Mouse (Mus musculus) liver, embryonic 12.5 days (tissue): Measurements from ENCODE around the gene Rab37. TPM values are rescaled to one million over a fixed set of nuclear protein-coding genes. Genes with fewer than 3 reads are reported as not detected.

ENCODE experiments used
- ATAC-seq: fragments of 200-750 bp; cut with Nextera tagmentation; 2 replicates; pipeline ENCODE4 v1.8.0; 2017; ENCODE audit warnings: moderate number of reproducible peaks, mild to moderate bottlenecking, moderate library complexity
- H3K27ac ChIP-seq: fragments of 300-500 bp; sonication (generic); 2 replicates; pipeline ENCODE4 v1.5.1; 2016; ENCODE audit warnings: mild to moderate bottlenecking
- H3K27me3 ChIP-seq: fragments of 300-500 bp; sonication (generic); replicated peaks from 2 replicates; pipeline ENCODE4 v1.6.1; 2016; ENCODE audit warnings: mild to moderate bottlenecking, moderate library complexity
- H3K36me3 ChIP-seq: fragments of 300-500 bp; sonication (generic); 2 replicates; pipeline ENCODE4 v1.6.1; 2016; ENCODE audit warnings: mild to moderate bottlenecking, moderate library complexity
- H3K4me1 ChIP-seq: fragments of 300-500 bp; sonication (generic); 2 replicates; pipeline ENCODE4 v1.6.1; 2016
- H3K4me2 ChIP-seq: fragments of 300-500 bp; sonication (generic); 2 replicates; pipeline ENCODE4 v1.6.1; 2016; ENCODE audit warnings: mild to moderate bottlenecking, moderate library complexity
- H3K4me3 ChIP-seq: fragments of 300-500 bp; sonication (generic); 2 replicates; pipeline ENCODE4 v1.5.1; 2016; ENCODE audit warnings: mild to moderate bottlenecking, moderate library complexity
- H3K9ac ChIP-seq: fragments of 300-500 bp; sonication (generic); 2 replicates; pipeline ENCODE4 v1.6.1; 2016; ENCODE audit warnings: mild to moderate bottlenecking, moderate library complexity
- H3K9me3 ChIP-seq: fragments of 300-500 bp; sonication (generic); replicated peaks from 2 replicates; pipeline ENCODE4 v1.6.1; 2016; ENCODE audit warnings: mild to moderate bottlenecking, moderate library complexity
- WGBS: fragments of 180-500 bp; shearing (Covaris S2); methylation state at CpG from one replicate; pipeline ENCODE4 v1.1.7; 2016; ENCODE audit not compliant: insufficient replicate concordance; 5-methylcytosine and 5-hydroxymethylcytosine counted together
- polyA plus RNA-seq: library from polyadenylated mRNA; unstranded; fragments of >200 nt; fragmentation: Nextera tagmentation; extraction: Ambion mirVana; gene quantifications from 2 replicates; pipeline ENCODE4 v1.2.1, GENCODE M21; 2016

Gene Rab37
- polyA plus RNA-seq, 1 experiment from 2014 or later: 6.1 TPM

GRCm38 (mm10) chr11:115073002-115073401, 18.2 kb upstream of the Rab37 start:
- Histone ChIP-seq H3K9me3 (no peaks in the 10 kb centered on the region), H3K27ac (no peak overlapping the region), H3K4me3 (no peak overlapping the region), H3K4me2 (no peak overlapping the region), H3K9ac (no peak overlapping the region), H3K27me3 (no peaks in the 10 kb centered on the region; the same call in 1 of the 2 replicates), H3K36me3 (no peaks in the 10 kb centered on the region), H3K4me1 (peaks cover 23% of the 10 kb centered on the region)
- 61% methylated on average over 5 of the region's 5 CpGs for WGBS
- no peak for ATAC-seq

DNA sequence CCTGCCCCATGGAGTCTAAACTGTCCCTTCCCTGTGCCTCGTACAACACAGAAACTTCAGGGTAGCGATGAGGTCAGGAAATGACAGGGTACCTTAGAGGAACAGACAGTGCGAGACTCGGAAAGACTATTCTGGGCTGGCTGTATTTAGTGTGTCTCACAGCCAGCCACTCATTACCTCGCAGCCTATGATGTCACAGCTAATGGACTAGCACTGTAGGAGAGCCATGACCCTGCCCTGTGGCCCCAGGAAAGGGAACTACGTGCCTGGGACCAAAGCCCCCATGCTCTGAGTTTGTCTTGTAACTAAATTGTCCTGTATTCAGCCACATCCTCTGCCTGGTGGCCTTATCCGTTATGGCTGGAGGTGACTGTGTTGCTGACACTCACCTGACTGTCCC, 15.8 kb upstream of the Rab37 start:
- Histone ChIP-seq H3K9ac (no peak overlapping the region), H3K9me3 (no peaks in the 10 kb centered on the region), H3K4me3 (no peak overlapping the region), H3K27me3 (no peaks in the 10 kb centered on the region; the same call in 1 of the 2 replicates), H3K4me1 (peaks cover 23% of the 10 kb centered on the region), H3K4me2 (0 out of 2 replicates have a peak overlapping the region, but pooled peaks have one; percentile 10), H3K27ac (peak overlapping the region; percentile 57), H3K36me3 (no peaks in the 10 kb centered on the region)
- WGBS: 19% methylated on average over 7 of the region's 7 CpGs
- peak; percentile 47; the same call in 1 of the 2 replicates for ATAC-seq

DNA sequence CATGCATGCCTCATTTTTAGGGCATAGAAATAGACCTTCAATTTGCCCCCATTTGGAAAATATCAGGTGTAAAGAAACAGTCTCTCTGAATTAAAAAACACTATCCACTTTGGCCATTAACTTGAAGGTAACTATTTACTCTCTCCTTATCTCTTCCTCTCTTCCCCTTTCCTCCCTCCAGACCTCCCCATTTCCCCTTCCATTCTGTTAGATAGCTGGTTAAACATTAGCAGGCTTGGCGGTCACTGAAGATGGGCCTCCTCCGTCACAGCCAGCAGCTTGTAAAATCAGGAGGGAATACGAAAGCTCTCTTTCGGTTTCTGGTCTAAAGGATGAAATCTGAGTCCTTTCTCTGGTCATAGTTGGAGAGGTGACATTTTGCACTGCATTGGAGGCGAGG, 15.4 kb upstream of the Rab37 start:
- H3K4me3 ChIP-seq: no peak overlapping the region
- peak overlapping the region; percentile 63 for H3K27ac ChIP-seq
- H3K36me3 ChIP-seq: no peaks in the 10 kb centered on the region
- 14% methylated on average over 5 of the region's 5 CpGs for WGBS
- H3K4me2 ChIP-seq: 0 out of 2 replicates have a peak overlapping the region, but pooled peaks have one; percentile 10
- no peaks in the 10 kb centered on the region for H3K9me3 ChIP-seq
- ATAC-seq: peak; percentile 48; the same call in 1 of the 2 replicates
- H3K27me3 ChIP-seq: no peaks in the 10 kb centered on the region; the same call in 1 of the 2 replicates
- no peak overlapping the region for H3K9ac ChIP-seq
- H3K4me1 ChIP-seq: peaks cover 23% of the 10 kb centered on the region

DNA sequence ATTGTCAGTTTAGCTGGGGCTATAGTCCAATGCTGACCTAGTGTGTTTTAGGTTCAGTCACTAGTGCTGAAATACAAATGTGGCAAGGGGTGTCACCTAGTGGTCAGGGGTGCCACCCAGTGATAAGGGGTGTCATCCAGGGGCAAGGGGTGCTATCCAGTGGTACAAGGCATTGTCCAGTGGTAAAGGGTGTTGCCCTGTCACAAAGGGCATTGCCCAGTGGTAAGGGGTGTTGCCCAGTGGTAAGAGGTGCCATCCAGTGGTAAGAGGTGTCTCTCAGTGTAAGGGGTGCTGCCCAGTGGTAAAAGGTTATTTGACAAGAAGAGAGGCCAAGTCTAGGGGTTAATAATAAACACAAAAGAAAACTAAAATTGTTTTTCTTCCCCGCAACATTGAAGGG, 13.8 kb upstream of the Rab37 start:
- WGBS: 77% methylated on average over 1 of the region's 1 CpGs
- H3K36me3 ChIP-seq: no peaks in the 10 kb centered on the region
- no peaks in the 10 kb centered on the region for H3K9me3 ChIP-seq
- no peak overlapping the region for H3K4me3 ChIP-seq
- H3K27me3 ChIP-seq: no peaks in the 10 kb centered on the region
- no peak overlapping the region for H3K9ac ChIP-seq
- H3K4me1 ChIP-seq: peaks cover 9% of the 10 kb centered on the region
- H3K27ac ChIP-seq: no peak overlapping the region
- ATAC-seq: no peak
- no peak overlapping the region for H3K4me2 ChIP-seq

DNA sequence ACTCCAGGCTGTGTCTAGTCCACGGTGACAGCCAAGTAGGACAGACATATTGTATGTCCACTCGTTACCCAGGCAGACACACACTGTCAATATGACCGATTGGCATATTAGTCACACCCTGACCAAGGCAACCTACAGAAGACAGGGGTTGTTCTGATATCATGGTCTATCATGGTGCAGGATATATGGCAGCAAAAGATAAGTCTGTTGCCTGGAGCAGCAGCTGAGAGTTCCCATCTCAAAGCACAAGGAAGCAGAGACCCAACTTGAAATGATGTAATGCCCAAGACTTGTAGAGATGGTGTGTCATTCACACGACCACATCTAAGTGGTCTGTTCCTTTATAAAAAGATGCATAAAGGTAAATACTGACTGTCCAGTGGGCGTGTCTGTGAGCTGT, 12.6 kb upstream of the Rab37 start:
- Histone ChIP-seq H3K9me3 (no peaks in the 10 kb centered on the region), H3K4me2 (no peak overlapping the region), H3K9ac (no peak overlapping the region), H3K4me1 (peaks cover 9% of the 10 kb centered on the region), H3K27ac (no peak overlapping the region), H3K27me3 (peaks cover 3% of the 10 kb centered on the region), H3K36me3 (no peaks in the 10 kb centered on the region), H3K4me3 (no peak overlapping the region)
- 43% methylated on average over 5 of the region's 5 CpGs for WGBS
- no peak for ATAC-seq

DNA sequence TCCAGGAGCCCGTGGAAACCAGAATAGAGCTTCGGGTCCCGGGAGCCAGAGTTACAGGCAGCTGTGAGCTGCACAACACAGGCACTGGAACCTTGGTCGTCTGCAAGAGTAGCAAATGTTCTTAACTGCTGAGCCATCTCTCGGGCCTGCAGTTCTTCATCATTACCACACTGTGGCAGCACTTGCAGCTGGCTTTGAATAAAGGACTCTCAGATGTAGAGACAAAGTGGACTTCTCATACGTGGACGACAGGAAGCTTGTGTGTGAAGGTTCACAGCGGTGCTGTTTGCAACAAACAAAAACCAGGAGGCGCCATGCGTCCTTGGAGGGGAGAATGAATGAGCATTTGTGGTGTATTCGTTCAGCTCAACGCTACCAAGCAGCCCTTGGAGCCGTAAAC, 10.3 kb upstream of the Rab37 start:
- H3K9me3 ChIP-seq: no peaks in the 10 kb centered on the region
- H3K36me3 ChIP-seq: no peaks in the 10 kb centered on the region
- H3K4me1 ChIP-seq: no peaks in the 10 kb centered on the region; the same call in 1 of the 2 replicates
- no peak overlapping the region for H3K27ac ChIP-seq
- no peak overlapping the region for H3K4me3 ChIP-seq
- no peak overlapping the region for H3K9ac ChIP-seq
- ATAC-seq: no peak
- peaks cover 19% of the 10 kb centered on the region for H3K27me3 ChIP-seq
- WGBS: 27% methylated on average over 13 of the region's 13 CpGs
- no peak overlapping the region for H3K4me2 ChIP-seq

GRCm38 (mm10) chr11:115081373-115081772, 9.9 kb upstream of the Rab37 start:
- no peaks in the 10 kb centered on the region for H3K9me3 ChIP-seq
- H3K27me3 ChIP-seq: peaks cover 19% of the 10 kb centered on the region
- H3K9ac ChIP-seq: no peak overlapping the region
- 31% methylated on average over 3 of the region's 3 CpGs for WGBS
- no peak overlapping the region for H3K27ac ChIP-seq
- ATAC-seq: no peak
- H3K4me2 ChIP-seq: no peak overlapping the region
- no peaks in the 10 kb centered on the region; the same call in 1 of the 2 replicates for H3K4me1 ChIP-seq
- no peaks in the 10 kb centered on the region for H3K36me3 ChIP-seq
- H3K4me3 ChIP-seq: no peak overlapping the region

GRCm38 (mm10) chr11:115082196-115082595, 9.0 kb upstream of the Rab37 start:
- no peak for ATAC-seq
- Histone ChIP-seq H3K4me3 (no peak overlapping the region), H3K27ac (no peak overlapping the region), H3K4me2 (no peak overlapping the region), H3K9ac (no peak overlapping the region), H3K27me3 (peaks cover 19% of the 10 kb centered on the region), H3K36me3 (no peaks in the 10 kb centered on the region), H3K4me1 (no peaks in the 10 kb centered on the region), H3K9me3 (no peaks in the 10 kb centered on the region)
- 54% methylated on average over 6 of the region's 6 CpGs for WGBS

DNA sequence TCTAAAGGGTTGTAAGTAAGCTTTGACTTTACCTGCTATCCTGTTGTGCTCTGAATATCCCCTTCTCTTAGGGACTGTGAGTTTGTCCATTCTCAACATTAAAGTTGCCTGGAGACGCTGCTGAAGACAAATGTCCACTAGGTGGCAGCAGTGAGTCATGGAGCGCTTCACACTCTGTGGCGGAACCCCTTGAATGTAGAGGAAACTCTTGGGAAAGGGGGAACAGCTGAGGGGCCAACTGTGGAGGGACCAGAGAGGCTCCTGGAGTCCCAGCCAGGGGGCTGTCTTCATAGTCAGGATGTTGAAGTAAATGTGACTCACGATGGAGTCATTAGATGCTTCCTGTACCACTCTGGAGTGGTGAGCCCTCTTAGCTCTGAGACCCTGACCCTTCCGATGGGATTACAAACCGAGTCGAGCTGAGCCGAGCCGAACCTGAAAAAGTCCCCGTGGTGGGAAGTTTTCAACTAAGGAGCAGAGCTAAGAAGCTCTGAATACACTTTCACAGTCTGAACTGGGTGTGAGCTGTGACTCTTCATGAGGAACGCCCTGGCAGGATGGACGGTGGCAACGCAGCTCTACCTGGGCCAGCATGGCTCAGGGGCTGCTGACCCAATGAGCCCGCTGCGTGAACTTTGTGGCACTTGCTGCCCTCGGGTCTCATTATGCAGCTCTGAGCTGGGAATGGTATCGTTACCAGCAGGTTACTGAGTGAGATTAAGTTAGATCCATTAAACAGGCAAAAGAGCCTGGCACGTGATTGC, 7.7 kb upstream of the Rab37 start:
- H3K9ac ChIP-seq: no peak overlapping the region
- H3K36me3 ChIP-seq: no peaks in the 10 kb centered on the region

GRCm38 (mm10) chr11:115084595-115084994, 6.6 kb upstream of the Rab37 start:
- Histone ChIP-seq H3K27me3 (peaks cover 25% of the 10 kb centered on the region), H3K4me1 (no peaks in the 10 kb centered on the region), H3K4me3 (no peak overlapping the region), H3K4me2 (no peak overlapping the region), H3K36me3 (no peaks in the 10 kb centered on the region), H3K27ac (no peak overlapping the region), H3K9ac (no peak overlapping the region), H3K9me3 (no peaks in the 10 kb centered on the region)
- no peak for ATAC-seq
- whole genome bisulfite sequencing: 39% methylated on average over 12 of the region's 12 CpGs

More for the DNA sequence above, 7.7 kb upstream of the Rab37 start:
- Histone ChIP-seq H3K4me2 (no peak overlapping the region), H3K27ac (no peak overlapping the region), H3K4me3 (no peak overlapping the region), H3K4me1 (no peaks in the 10 kb centered on the region), H3K9me3 (no peaks in the 10 kb centered on the region), H3K27me3 (peaks cover 19% of the 10 kb centered on the region)
- no peak for ATAC-seq
- 38% methylated on average over 18 of the region's 18 CpGs for WGBS

GRCm38 (mm10) chr11:115085064-115085463, 6.2 kb upstream of the Rab37 start:
- 68% methylated on average over 8 of the region's 8 CpGs for WGBS
- H3K27me3 ChIP-seq: peaks cover 27% of the 10 kb centered on the region
- no peak overlapping the region for H3K4me3 ChIP-seq
- no peaks in the 10 kb centered on the region for H3K36me3 ChIP-seq
- H3K27ac ChIP-seq: no peak overlapping the region
- ATAC-seq: no peak
- H3K9ac ChIP-seq: no peak overlapping the region
- H3K4me2 ChIP-seq: no peak overlapping the region
- no peaks in the 10 kb centered on the region for H3K4me1 ChIP-seq
- no peaks in the 10 kb centered on the region for H3K9me3 ChIP-seq

- Histone ChIP-seq H3K9me3 (no peaks in the 10 kb centered on the region), H3K4me1 (0 out of 2 replicates have a peak, but pooled peaks cover under 1% of the 10 kb centered on the region), H3K27me3 (peaks cover 38% of the 10 kb centered on the region), H3K36me3 (no peaks in the 10 kb centered on the region), H3K4me3 (no peak overlapping the region), H3K4me2 (no peak overlapping the region), H3K9ac (no peak overlapping the region), H3K27ac (no peak overlapping the region)
- WGBS: 48% methylated on average over 7 of the region's 7 CpGs
- ATAC-seq: no peak
Measured at GRCm38 (mm10) chr11:115086213-115086612, 5.0 kb upstream of the Rab37 start.
